Mouse (Mus musculus): Measurements from ENCODE around the gene Srpk1.
"Not testable (repeated sequence)": the region's sequence is repeated elsewhere in the genome, so short reads cannot be mapped to it uniquely, and the experiment has no call there.

Gene Srpk1

DNA sequence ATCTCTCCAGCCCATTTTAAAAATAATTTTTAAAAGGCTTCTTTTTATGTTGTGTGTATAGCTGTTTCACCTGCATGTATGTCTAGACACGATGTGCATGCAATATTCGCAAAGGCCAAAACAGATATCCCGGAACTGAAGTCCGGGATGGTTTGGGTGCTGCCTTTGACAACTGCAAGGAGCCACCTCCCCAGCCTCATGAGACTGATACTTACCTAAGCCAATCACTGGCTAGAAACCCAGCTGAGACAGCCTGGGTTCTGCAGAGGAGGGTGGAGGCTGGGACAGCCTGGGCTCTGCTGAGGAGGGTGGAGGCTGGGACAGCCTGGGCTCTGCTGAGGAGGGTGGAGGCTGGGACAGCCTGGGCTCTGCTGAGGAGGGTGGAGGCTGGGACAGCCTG is 68.5 kb downstream of the Srpk1 start:
- DNase-seq (ENCODE audit: low spot score): not testable (repeated sequence)

DNA sequence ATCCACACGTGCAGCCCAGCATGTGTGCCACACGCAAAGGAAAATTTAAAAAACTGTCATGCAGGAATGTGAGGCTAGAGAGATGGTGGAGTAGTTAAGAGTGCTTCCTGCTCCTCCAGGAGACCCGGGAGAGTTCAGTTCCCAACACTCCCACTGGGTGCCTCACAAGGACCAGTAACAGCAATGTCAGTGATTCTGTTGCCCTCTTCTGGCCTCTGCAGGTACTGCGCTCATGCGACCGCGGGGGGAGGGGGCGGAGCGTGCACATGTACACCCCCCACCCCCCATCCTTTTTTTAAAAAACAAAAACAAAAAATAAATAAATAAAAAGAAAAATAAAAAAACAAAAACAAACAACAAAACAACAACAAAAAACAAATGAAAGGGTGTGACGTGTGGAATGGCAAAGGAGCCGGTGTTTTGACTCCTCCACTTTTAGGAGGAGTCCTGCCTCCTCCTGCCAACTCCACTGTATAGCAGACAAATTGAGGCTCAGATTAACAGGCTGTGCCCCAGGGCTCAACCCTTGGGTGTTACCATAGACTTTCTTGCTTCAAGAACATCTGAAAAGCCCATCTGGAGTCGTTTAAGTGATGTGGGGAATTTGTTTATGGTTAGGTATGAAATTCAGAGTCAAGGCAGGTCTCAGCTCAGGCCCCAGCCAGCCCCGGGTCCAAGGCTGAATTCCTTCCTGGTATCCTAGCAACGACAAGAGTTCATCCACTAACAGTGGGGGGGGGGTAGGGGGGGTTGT is 69.3 kb downstream of the Srpk1 start:
- DNase-seq (ENCODE audit: low spot score): peak; percentile 43

DNA sequence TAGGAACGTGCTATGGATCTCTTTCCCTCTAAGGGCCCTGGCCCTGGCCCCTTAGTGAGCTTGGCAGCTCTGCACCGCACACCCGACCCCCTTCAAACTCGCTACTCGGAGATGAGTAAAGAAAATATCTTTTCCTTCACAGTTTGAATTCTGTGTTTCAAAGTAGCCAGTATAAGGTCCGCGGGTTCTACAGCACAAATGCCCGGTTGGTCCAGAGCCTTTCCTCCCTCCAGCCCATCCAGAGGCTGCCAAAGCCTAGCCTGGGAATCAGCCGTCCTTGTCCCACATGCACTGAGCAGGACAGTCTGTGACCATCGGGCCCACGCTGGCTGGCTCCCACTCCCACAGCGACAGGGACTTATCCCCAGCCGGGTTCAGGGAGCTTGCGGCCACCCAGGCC is 73.4 kb downstream of the Srpk1 start, which contains the start of gene Clpsl2:
Gene Clpsl2, plus strand, starts transcription at position 301 of the 400 bp plus-strand sequence.
- no peak for DNase-seq (ENCODE audit: low spot score)

DNA sequence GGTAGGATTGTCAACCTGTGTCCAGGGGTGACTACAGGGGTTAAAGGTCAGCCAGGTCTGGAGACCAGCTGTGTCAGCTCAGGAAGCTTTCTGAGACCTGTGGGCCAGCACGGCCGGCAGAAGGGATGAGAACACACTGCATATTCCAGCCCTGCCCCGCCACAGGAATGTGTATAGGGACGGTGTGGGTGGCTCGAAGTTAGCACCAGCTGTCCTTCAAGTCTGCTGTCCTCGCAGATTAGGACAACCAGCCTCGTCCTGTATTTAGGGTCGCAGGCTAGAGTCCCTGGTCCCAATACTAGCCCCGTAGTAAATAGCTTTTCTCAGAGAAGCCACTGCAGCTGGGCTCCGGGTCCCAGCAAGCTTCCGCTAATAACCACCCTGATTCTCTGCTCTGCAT is 74.0 kb downstream of the Srpk1 start:
- no peak for DNase-seq (ENCODE audit: low spot score)

DNA sequence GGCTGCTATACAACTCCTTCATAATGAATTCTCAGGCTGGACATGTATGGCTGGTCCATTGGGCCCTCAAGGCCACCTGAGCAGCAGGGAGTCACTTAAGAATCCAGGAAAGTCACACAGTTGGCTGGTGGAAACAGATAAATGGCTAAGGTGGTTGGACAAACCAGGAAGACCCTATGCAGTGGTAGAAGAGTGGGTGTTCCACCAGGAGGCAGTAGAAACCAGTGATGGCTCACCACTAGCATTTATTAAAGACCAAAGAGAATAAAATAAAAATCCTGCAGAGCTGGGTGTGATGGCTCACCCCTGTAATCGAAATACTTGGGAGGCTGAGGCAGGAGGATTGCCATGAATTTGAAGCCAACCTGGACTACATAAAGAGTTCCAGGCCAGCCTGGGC is 75.6 kb downstream of the Srpk1 start:
- DNase-seq (ENCODE audit: low spot score): no peak

DNA sequence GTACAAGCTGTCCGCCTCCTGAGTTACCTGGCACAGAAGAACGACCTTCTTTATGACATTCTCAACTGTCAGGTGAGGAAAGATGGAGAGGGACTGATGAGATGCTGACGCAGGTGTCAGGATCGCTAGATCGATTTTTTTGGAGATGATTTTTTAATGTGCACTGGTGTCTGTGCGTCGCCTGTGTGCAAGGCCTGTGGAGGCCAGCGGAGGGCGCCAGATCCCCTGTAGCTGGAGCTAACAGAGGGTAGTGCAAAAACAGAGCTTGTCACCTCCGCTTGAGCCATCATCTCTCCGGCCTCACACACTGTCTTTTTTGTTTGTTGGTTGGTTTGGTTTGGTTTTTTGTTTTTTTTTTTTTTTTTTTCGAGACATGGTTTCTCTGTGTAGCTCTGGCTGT is 84.6 kb downstream of the Srpk1 start:
- DNase-seq (ENCODE audit: low spot score): no peak

Measured in testis, postnatal 14 days (tissue).